Mouse (Mus musculus) C2C12 (cell line): ENCODE results near the gene Gpr35.

Source experiments
- CEBPB ChIP-seq: IDR thresholded peaks from one replicate; pipeline ENCODE4 v1.6.1; 2011; ENCODE audit warnings: low read depth, mild to moderate bottlenecking, control low read depth, moderate library complexity
- CTCF ChIP-seq: IDR thresholded peaks from one replicate; pipeline ENCODE4 v1.5.1; 2011; ENCODE audit not compliant: control insufficient read depth, insufficient read depth, insufficient read length
- FOSL1 ChIP-seq: IDR thresholded peaks from one replicate; pipeline ENCODE4 v1.8.0; 2011; ENCODE audit warnings: mild to moderate bottlenecking, low read length; ENCODE audit not compliant: poor library complexity, insufficient read depth, severe bottlenecking
- MAX ChIP-seq: IDR thresholded peaks from one replicate; pipeline ENCODE4 v1.6.1; 2011; ENCODE audit warnings: mild to moderate bottlenecking, control low read depth
- MYOD1 ChIP-seq: IDR thresholded peaks from one replicate; pipeline ENCODE4 v1.6.1; 2011; ENCODE audit warnings: low read depth; ENCODE audit not compliant: control insufficient read depth, insufficient read length
- MYOG ChIP-seq: IDR thresholded peaks from one replicate; pipeline ENCODE4 v1.6.1; 2011; ENCODE audit not compliant: control insufficient read depth, insufficient read length; ENCODE audit errors: extremely low read depth
- USF1 ChIP-seq: IDR thresholded peaks from one replicate; pipeline ENCODE4 v1.6.1; 2011; ENCODE audit warnings: low read depth, mild to moderate bottlenecking, control low read depth, moderate library complexity

GRCm38 (mm10) chr1:93026600-93026999 lies 75.9 kb downstream of the Gpr35 start:
- TF ChIP-seq CEBPB (no peak), CTCF (no peak), MYOG (no peak), MYOD1 (no peak), MAX (no peak), USF1 (no peak), FOSL1 (no peak)
